Mouse (Mus musculus): ENCODE measurements at regions not wholly inside any gene's neighbourhood (a gene's known extent, or its start where the extent isn't known, plus 50 kb on each side); places are given as distances from the start of the nearest gene placed in this dataset.

GRCm38 (mm10) chr8:41648276-41648675 lies 231.4 kb upstream of the Frg1 start:
- intact Hi-C loops (cut with DNase I), result no loop called here
- no peak for DNase-seq

GRCm38 (mm10) chr8:41644626-41645025 lies 227.8 kb upstream of the Frg1 start:
- DNase-seq, result no peak
- intact Hi-C loops (cut with DNase I), result no loop called here

- no peak for DNase-seq
- intact Hi-C loops (cut with DNase I), result no loop called here
Observed at GRCm38 (mm10) chr8:41623841-41624240, 207.0 kb upstream of the Frg1 start.

GRCm38 (mm10) chr8:41600255-41600654 lies 183.4 kb upstream of the Frg1 start:
- no peak for DNase-seq
- intact Hi-C loops (cut with DNase I), result no loop called here

GRCm38 (mm10) chr8:41594446-41594845 lies 177.6 kb upstream of the Frg1 start:
- DNase-seq, result no peak
- intact Hi-C loops (cut with DNase I), result no loop called here

GRCm38 (mm10) chr8:41593666-41594042 lies 176.8 kb upstream of the Frg1 start:
- intact Hi-C loops (cut with DNase I), result no loop called here

GRCm38 (mm10) chr8:41592741-41593665 lies 176.1 kb upstream of the Frg1 start:
- DNase-seq, result no peak
- intact Hi-C loops (cut with DNase I), result no loop called here

More at GRCm38 (mm10) chr8:41593666-41594042, 176.8 kb upstream of the Frg1 start:
- DNase-seq, result no peak

- DNase-seq, result no peak
- intact Hi-C loops (cut with DNase I), result no loop called here
Observed at GRCm38 (mm10) chr8:41592174-41592573, 175.3 kb upstream of the Frg1 start.

- DNase-seq, result no peak
- intact Hi-C loops (cut with DNase I), result no loop called here
Observed at GRCm38 (mm10) chr8:41588157-41588556, 171.3 kb upstream of the Frg1 start.

GRCm38 (mm10) chr8:41573027-41573885 lies 156.4 kb upstream of the Frg1 start:
- intact Hi-C loops (cut with DNase I), result no loop called here

GRCm38 (mm10) chr8:41570566-41570965 lies 153.7 kb upstream of the Frg1 start:
- DNase-seq, result no peak
- intact Hi-C loops (cut with DNase I), result no loop called here

More at GRCm38 (mm10) chr8:41573027-41573885, 156.4 kb upstream of the Frg1 start:
- DNase-seq, result peak; percentile 47 to 80

GRCm38 (mm10) chr8:41561995-41562394 lies 145.1 kb upstream of the Frg1 start:
- peak; percentile 1 to 9 for DNase-seq
- intact Hi-C loops (cut with DNase I), result no loop called here

- no peak for DNase-seq
- intact Hi-C loops (cut with DNase I), result no loop called here
Observed at GRCm38 (mm10) chr8:41556819-41557218, 139.9 kb upstream of the Frg1 start.

- DNase-seq, result no peak
- intact Hi-C loops (cut with DNase I), result no loop called here
Observed at GRCm38 (mm10) chr8:41552747-41553534, 136.1 kb upstream of the Frg1 start.

GRCm38 (mm10) chr8:41551925-41552414 lies 135.1 kb upstream of the Frg1 start:
- intact Hi-C loops (cut with DNase I), result no loop called here
- no peak for DNase-seq

- DNase-seq, result no peak
- intact Hi-C loops (cut with DNase I), result no loop called here
Observed at GRCm38 (mm10) chr8:41550095-41550420, 133.2 kb upstream of the Frg1 start.

GRCm38 (mm10) chr8:41549220-41550094 lies 132.6 kb upstream of the Frg1 start:
- intact Hi-C loops (cut with DNase I), result no loop called here
- no peak for DNase-seq

GRCm38 (mm10) chr8:41547730-41548368 lies 131.0 kb upstream of the Frg1 start:
- intact Hi-C loops (cut with DNase I), result no loop called here
- no peak for DNase-seq

- DNase-seq, result no peak
- intact Hi-C loops (cut with DNase I), result no loop called here
Observed at GRCm38 (mm10) chr8:41532212-41532611, 115.3 kb upstream of the Frg1 start.

Measured in heart, postnatal 14 days (tissue).